Mouse (Mus musculus) adrenal gland, postnatal 10 days (tissue): ENCODE data around the gene Ankrd24. TPM values are rescaled to one million over a fixed set of nuclear protein-coding genes. Genes with fewer than 3 reads are reported as not detected.

Source experiments
- DNase-seq: peaks from one replicate; pipeline ENCODE4 v3.0.0; 2021; ENCODE audit warnings: mixed read lengths
- long read RNA-seq, 2 experiments: library from polyadenylated mRNA; stranded (forward); transcript quantifications; one replicate each; pipeline ENCODE4 v2.0.0; 2021
- total RNA-seq, 2 experiments: library from RNA; stranded (reverse); gene quantifications; 2 replicates each; pipeline ENCODE4 v1.2.3; 2021

The Ankrd24 gene
- total RNA-seq = 10 to 100 TPM; 15.2 to 26.7 TPM
- long read RNA-seq, experiment 1, partial matches to known transcripts = 3 of 6 reads
- long read RNA-seq, experiment 1, other reads (novel, unspliced or antisense) = 3 of 6 reads
- long read RNA-seq, experiment 2, partial matches to known transcripts = 1 of 4 reads
- long read RNA-seq, experiment 2, other reads (novel, unspliced or antisense) = 2 of 4 reads

- DNase-seq = no peak
These were observed at the start of gene Ankrd24 for GRCm38 (mm10) chr10:81628390-81628789. Gene Ankrd24, plus strand, starts transcription at chr10:81628540.

GRCm38 (mm10) chr10:81579967-81580366 is 48.4 kb upstream of the Ankrd24 start:
- DNase-seq = no peak

- DNase-seq = no peak
These were observed 47.8 kb upstream of the Ankrd24 start for GRCm38 (mm10) chr10:81580441-81581070.

GRCm38 (mm10) chr10:81583347-81583746 is 45.0 kb upstream of the Ankrd24 start:
- no peak for DNase-seq

GRCm38 (mm10) chr10:81588739-81589138 is 39.6 kb upstream of the Ankrd24 start:
- no peak for DNase-seq

GRCm38 (mm10) chr10:81591846-81592245 is 36.5 kb upstream of the Ankrd24 start:
- DNase-seq = no peak

GRCm38 (mm10) chr10:81592631-81593030 is 35.7 kb upstream of the Ankrd24 start:
- DNase-seq = no peak

- no peak for DNase-seq
These were observed 35.1 kb upstream of the Ankrd24 start for GRCm38 (mm10) chr10:81593223-81593622.

- DNase-seq = no peak
These were observed 34.4 kb upstream of the Ankrd24 start for GRCm38 (mm10) chr10:81593935-81594334.

- no peak for DNase-seq
These were observed 32.7 kb upstream of the Ankrd24 start for GRCm38 (mm10) chr10:81595599-81595998.

GRCm38 (mm10) chr10:81596611-81597010 is 31.7 kb upstream of the Ankrd24 start:
- peak; percentile 77 for DNase-seq

- DNase-seq = peak; percentile 77
These were observed 31.0 kb upstream of the Ankrd24 start for GRCm38 (mm10) chr10:81597137-81597950.

- DNase-seq = no peak
These were observed 30.0 kb upstream of the Ankrd24 start for GRCm38 (mm10) chr10:81598342-81598741.

GRCm38 (mm10) chr10:81598871-81599270 is 29.5 kb upstream of the Ankrd24 start:
- no peak for DNase-seq

- DNase-seq = no peak
These were observed 28.7 kb upstream of the Ankrd24 start for GRCm38 (mm10) chr10:81599630-81600029.

- DNase-seq = no peak
These were observed 28.2 kb upstream of the Ankrd24 start for GRCm38 (mm10) chr10:81600096-81600495.

- peak; percentile 98 for DNase-seq
These were observed 27.6 kb upstream of the Ankrd24 start, which contains the start of gene Tle6 for GRCm38 (mm10) chr10:81600738-81601203. Gene Tle6, minus strand, starts transcription at chr10:81601073.

- no peak for DNase-seq
These were observed 26.9 kb upstream of the Ankrd24 start for GRCm38 (mm10) chr10:81601396-81601905.

- DNase-seq = no peak
These were observed 25.6 kb upstream of the Ankrd24 start for GRCm38 (mm10) chr10:81602741-81603151.

- DNase-seq = no peak
These were observed 24.0 kb upstream of the Ankrd24 start for GRCm38 (mm10) chr10:81604019-81604967.

- DNase-seq = peak; percentile 90
These were observed 23.2 kb upstream of the Ankrd24 start for GRCm38 (mm10) chr10:81604968-81605665.
